Mouse (Mus musculus) hindbrain, embryonic 10.5 days (tissue): ENCODE results near the gene Olfr291. TPM values are rescaled to one million over a fixed set of nuclear protein-coding genes. Genes with fewer than 3 reads are reported as not detected.

Experiments
- DNase-seq: peaks from one replicate; pipeline ENCODE4 v3.0.0-alpha.2; 2017; ENCODE audit warnings: low spot score
- H3K27ac ChIP-seq: fragments of 300-500 bp; sonication (generic); 2 replicates; pipeline ENCODE4 v1.5.1; 2016; ENCODE audit warnings: mild to moderate bottlenecking, moderate library complexity
- H3K27me3 ChIP-seq: fragments of 300-500 bp; sonication (generic); 2 replicates; pipeline ENCODE4 v1.6.1; 2016; ENCODE audit warnings: mild to moderate bottlenecking; ENCODE audit not compliant: poor library complexity, insufficient read depth, severe bottlenecking
- H3K36me3 ChIP-seq: fragments of 300-500 bp; sonication (generic); 2 replicates; pipeline ENCODE4 v1.6.1; 2016; ENCODE audit warnings: mild to moderate bottlenecking, moderate library complexity
- H3K4me1 ChIP-seq: fragments of 300-500 bp; sonication (generic); replicated peaks from 2 replicates; pipeline ENCODE4 v1.6.1; 2016; ENCODE audit warnings: mild to moderate bottlenecking
- H3K4me3 ChIP-seq: fragments of 300-500 bp; sonication (generic); 2 replicates; pipeline ENCODE4 v1.5.1; 2016; ENCODE audit warnings: mild to moderate bottlenecking, moderate library complexity
- H3K9me3 ChIP-seq: fragments of 300-500 bp; sonication (generic); 2 replicates; pipeline ENCODE4 v1.6.1; 2016; ENCODE audit warnings: mild to moderate bottlenecking, moderate library complexity
- WGBS: fragments of 180-500 bp; shearing (Covaris S2); methylation state at CpG from one replicate; pipeline ENCODE4 v1.1.7; 2016; 5-methylcytosine and 5-hydroxymethylcytosine counted together
- polyA plus RNA-seq: library from polyadenylated mRNA; unstranded; fragments of >200 nt; fragmentation: Nextera tagmentation; extraction: Ambion mirVana; gene quantifications from 2 replicates; pipeline ENCODE4 v1.2.1, GENCODE M21; 2016

The Olfr291 gene
- polyA plus RNA-seq, result not detected in 2 replicates

GRCm38 (mm10) chr7:84853253-84853652 lies at the start of gene Olfr291:
TSS of gene Olfr291 (plus strand) at chr7:84853553.
- Histone ChIP-seq H3K27me3 (no peaks in the 10 kb centered on the region), H3K36me3 (no peaks in the 10 kb centered on the region), H3K4me3 (no peak within 1 kb of the TSS), H3K4me1 (no peaks in the 10 kb centered on the region), H3K9me3 (no peaks in the 10 kb centered on the region), H3K27ac (no peak within 1 kb of the TSS)
- no peak for DNase-seq
- 84% methylated on average over 2 of the region's 2 CpGs for WGBS

GRCm38 (mm10) chr7:84805224-84805623 lies 48.1 kb upstream of the Olfr291 start:
- H3K36me3 ChIP-seq, result no peaks in the 10 kb centered on the region
- 48% methylated on average over 1 of the region's 1 CpGs for WGBS
- no peak overlapping the region for H3K4me3 ChIP-seq
- no peak for DNase-seq
- peaks cover 5% of the 10 kb centered on the region; the same call in 1 of the 2 replicates for H3K27me3 ChIP-seq
- H3K4me1 ChIP-seq, result no peaks in the 10 kb centered on the region
- H3K27ac ChIP-seq, result no peak overlapping the region
- H3K9me3 ChIP-seq, result no peaks in the 10 kb centered on the region

GRCm38 (mm10) chr7:84806159-84806558 lies 47.2 kb upstream of the Olfr291 start:
- Histone ChIP-seq H3K4me3 (no peak overlapping the region), H3K36me3 (no peaks in the 10 kb centered on the region)

GRCm38 (mm10) chr7:84884530-84884929 lies 31.2 kb downstream of the Olfr291 start:
- Histone ChIP-seq H3K4me3 (no peak overlapping the region), H3K4me1 (no peaks in the 10 kb centered on the region), H3K27ac (no peak overlapping the region), H3K27me3 (no peaks in the 10 kb centered on the region), H3K36me3 (no peaks in the 10 kb centered on the region), H3K9me3 (peaks cover 4% of the 10 kb centered on the region; the same call in 1 of the 2 replicates)
- no peak for DNase-seq
- WGBS, result 55% methylated on average over 1 of the region's 1 CpGs

More at GRCm38 (mm10) chr7:84806159-84806558, 47.2 kb upstream of the Olfr291 start:
- 85% methylated on average over 4 of the region's 4 CpGs for WGBS
- no peak for DNase-seq
- peaks cover 2% of the 10 kb centered on the region; the same call in 1 of the 2 replicates for H3K27me3 ChIP-seq
- H3K27ac ChIP-seq, result no peak overlapping the region
- H3K4me1 ChIP-seq, result no peaks in the 10 kb centered on the region
- H3K9me3 ChIP-seq, result no peaks in the 10 kb centered on the region

Other genes starting within 250 kb of the Olfr291 start
- gene Fah, start 246.8 kb upstream of the Olfr291 start, polyA plus RNA-seq, result 3.7 and 4.4 TPM in 2 replicates
- gene Zfand6, start 163.6 kb upstream of the Olfr291 start, polyA plus RNA-seq, result 162 and 174 TPM in 2 replicates
- gene Vmn2r65, start 110.6 kb downstream of the Olfr291 start, polyA plus RNA-seq, result not detected in 2 replicates
- not detected in 2 replicates for gene Vmn2r66, start 158.7 kb downstream of the Olfr291 start, polyA plus RNA-seq